Comparison of ENCODE assay signal across 9 mouse cellular contexts in genomic region chr13:113409941-113410340, GRCm38 (mm10).
A peak's percentile ranks its signal among the peaks of the same experiment; 100 is the strongest.
DNase-seq lines count a peak whose midpoint lies in the region; ATAC-seq and TF ChIP-seq lines count a peak whose summit lies in the region.
"Had no signal": no experiment of that assay in that cellular context is flagged by ENCODE, and none has a peak within 500 bp of the region (broad histone marks: within the 10 kb centered on the region; RNA-seq: fewer than 3 reads in every experiment).

No protein-coding gene starts in this region.

- H3K4me3 ChIP-seq in hindbrain, postnatal 0 days (ENCODE audit: low read length), result no peak overlapping the region

- 15% methylated on average over 12 of the region's 12 CpGs for WGBS in hindbrain, postnatal 0 days

- no peaks in the 10 kb centered on the region for H3K27me3 ChIP-seq in hindbrain, postnatal 0 days (ENCODE audit: insufficient read depth, low read length)

- no peaks in the 10 kb centered on the region for H3K36me3 ChIP-seq in hindbrain, postnatal 0 days (ENCODE audit: insufficient read depth, low read length)

- H3K27ac ChIP-seq in hindbrain, postnatal 0 days, result no peak overlapping the region
- H3K27ac ChIP-seq: macrophage had no signal

- H3K9ac ChIP-seq in hindbrain, postnatal 0 days (replicated peaks; ENCODE audit: low read length), result no peak overlapping the region

- TF ChIP-seq CTCF in hindbrain, postnatal 0 days (IDR thresholded peaks at IDR 0.05; ENCODE audit: low read depth), result peak; percentile 45

- 0 out of 2 replicates have a peak overlapping the region, but pooled peaks have one; percentile 13 for H3K4me2 ChIP-seq in hindbrain, postnatal 0 days (ENCODE audit: low read depth, low read length)

- DNase-seq in heart, postnatal 4 days, result peak; percentile 30
- no peak for DNase-seq in heart, postnatal 25 days (ENCODE audit: low spot score)
- peak; percentile 28 for DNase-seq in embryo, embryonic 9.5 days (ENCODE audit: extremely low spot score)
- peak; percentile 83 for DNase-seq in hindbrain, postnatal 0 days (ENCODE audit: low spot score)
- peak; percentile 61 to 65 for DNase-seq in left cerebral cortex, postnatal 36 days (ENCODE audit: low spot score in 2 of 2)
- DNase-seq in right cerebral cortex, postnatal 4 days, result peak; percentile 48
- no peak for DNase-seq in spleen, postnatal 10 days (ENCODE audit: low spot score in 2 of 2)
- DNase-seq in MN1 (ENCODE audit: low spot score), result no peak

- H3K4me1 ChIP-seq in hindbrain, postnatal 0 days (ENCODE audit: insufficient read depth, low read length), result 0 out of 2 replicates have a peak, but pooled peaks cover 8% of the 10 kb centered on the region

- ATAC-seq in hindbrain, postnatal 0 days, result peak; percentile 90

- H3K9me3 ChIP-seq in hindbrain, postnatal 0 days (ENCODE audit: low read length), result no peaks in the 10 kb centered on the region

- intact Hi-C loops in heart, postnatal 25 days (cut with DNase I), result no loop called here
- intact Hi-C loops in left cerebral cortex, postnatal 36 days (cut with DNase I), result no loop called here

Comparison
In these comparisons a context has a peak if more than half of its experiments do, and no peak if none do; other contexts are left out.
1. DNase-seq: peak in heart, postnatal 4 days (single experiment), embryo, embryonic 9.5 days (single experiment), hindbrain, postnatal 0 days (single experiment), left cerebral cortex, postnatal 36 days (2 of 2) and right cerebral cortex, postnatal 4 days (single experiment); none in heart, postnatal 25 days (single experiment), spleen, postnatal 10 days (0 of 2) and MN1 (single experiment).